ENCODE assay signal across 8 mouse cellular contexts in genomic region chr5:136581166-136581565, GRCm38 (mm10). TPM values are rescaled to one million over a fixed set of nuclear protein-coding genes. Genes with fewer than 3 reads are reported as not detected.
A peak's percentile ranks its signal among the peaks of the same experiment; 100 is the strongest.
DNase-seq lines count a peak whose midpoint lies in the region; ATAC-seq and TF ChIP-seq lines count a peak whose summit lies in the region.

No protein-coding gene starts in this region.

- peaks cover 52% of the 10 kb centered on the region for H3K27me3 ChIP-seq in hindbrain, embryonic 13.5 days
- peaks cover 48% of the 10 kb centered on the region for H3K27me3 ChIP-seq in limb, embryonic 15.5 days

- 20% methylated on average over 9 of the region's 9 CpGs for WGBS in hindbrain, embryonic 13.5 days
- WGBS in limb, embryonic 15.5 days = 14% methylated on average over 9 of the region's 9 CpGs

- ATAC-seq in hindbrain, embryonic 13.5 days (ENCODE audit: low FRiP score) = no peak
- ATAC-seq in limb, embryonic 15.5 days (ENCODE audit: insufficient number of reproducible peaks, low FRiP score, low TSS enrichment, low read depth) = 0 out of 2 replicates have a peak, but pooled peaks have one; percentile 40

- peak; percentile 39 for TF ChIP-seq CTCF in left cerebral cortex, adult 2 months (IDR thresholded peaks at IDR 0.05)

- no peak overlapping the region for H3K27ac ChIP-seq in left cerebral cortex, adult 2 months
- no peak overlapping the region for H3K27ac ChIP-seq in hindbrain, embryonic 13.5 days
- no peak overlapping the region for H3K27ac ChIP-seq in limb, embryonic 15.5 days

- H3K4me1 ChIP-seq in hindbrain, embryonic 13.5 days (replicated peaks) = peaks cover 10% of the 10 kb centered on the region
- peaks cover 12% of the 10 kb centered on the region; the same call in 1 of the 2 replicates for H3K4me1 ChIP-seq in limb, embryonic 15.5 days

- H3K4me3 ChIP-seq in left cerebral cortex, adult 2 months = no peak overlapping the region
- peak overlapping the region; percentile 2; the same call in 1 of the 2 replicates for H3K4me3 ChIP-seq in hindbrain, embryonic 13.5 days
- H3K4me3 ChIP-seq in limb, embryonic 15.5 days = no peak overlapping the region

- H3K9ac ChIP-seq in hindbrain, embryonic 13.5 days = no peak overlapping the region
- no peak overlapping the region for H3K9ac ChIP-seq in limb, embryonic 15.5 days

- H3K4me2 ChIP-seq in hindbrain, embryonic 13.5 days = peak overlapping the region; percentile 32; the same call in 1 of the 2 replicates
- H3K4me2 ChIP-seq in limb, embryonic 15.5 days = peak overlapping the region; percentile 21

- no peak for DNase-seq in left cerebral cortex, adult 2 months (ENCODE audit: extremely low spot score in 1 of 2, low spot score in 2 of 2)
- no peak for DNase-seq in left cerebral cortex, postnatal 25 days (ENCODE audit: low spot score in 2 of 2)
- peak; percentile 62 for DNase-seq in embryo, embryonic 10 days (ENCODE audit: low spot score)
- peak; percentile 57 to 68 for DNase-seq in natural killer cell, adult 2 months (ENCODE audit: low spot score in 2 of 2)
- peak; percentile 82 for DNase-seq in thymus, postnatal 25 days
- DNase-seq in frontal cortex, postnatal 36 days (ENCODE audit: low spot score in 2 of 2) = no peak

- peaks cover 5% of the 10 kb centered on the region; the same call in 1 of the 2 replicates for H3K9me3 ChIP-seq in hindbrain, embryonic 13.5 days
- H3K9me3 ChIP-seq in limb, embryonic 15.5 days = peaks cover 4% of the 10 kb centered on the region; the same call in 1 of the 2 replicates

- intact Hi-C loops in left cerebral cortex, adult 2 months (cut with DNase I) = no loop called here
- intact Hi-C loops in left cerebral cortex, postnatal 25 days (cut with DNase I) = no loop called here

- no peaks in the 10 kb centered on the region for H3K36me3 ChIP-seq in hindbrain, embryonic 13.5 days
- H3K36me3 ChIP-seq in limb, embryonic 15.5 days = no peaks in the 10 kb centered on the region

RNA-seq across cellular contexts. Expression of gene Cux1, which starts 13.9 kb away (rescaled TPM):
- 100 to 1,000 TPM; 107 to 117 TPM for total RNA-seq in left cerebral cortex, adult 2 months (2021)
- total RNA-seq in left cerebral cortex, postnatal 25 days (2021) = 100 to 1,000 TPM; 105 to 121 TPM
- polyA plus RNA-seq in hindbrain, embryonic 13.5 days (2015; fragmentation: Nextera tagmentation; extraction: Ambion mirVana) = 104 and 106 TPM in 2 replicates
- 76.4 and 80.1 TPM in 2 replicates for polyA plus RNA-seq in limb, embryonic 15.5 days (2015; fragmentation: Nextera tagmentation; extraction: Ambion mirVana)

Comparison
In these comparisons a context has a peak if more than half of its experiments do, and no peak if none do; other contexts are left out.
1. DNase-seq: peak in embryo, embryonic 10 days (single experiment), natural killer cell, adult 2 months (2 of 2) and thymus, postnatal 25 days (single experiment); none in left cerebral cortex, adult 2 months (0 of 2), left cerebral cortex, postnatal 25 days (0 of 2) and frontal cortex, postnatal 36 days (0 of 2).